Mouse (Mus musculus): ENCODE measurements around the gene Nog. TPM values are rescaled to one million over a fixed set of nuclear protein-coding genes. Genes with fewer than 3 reads are reported as not detected.

The Nog gene
- polyA plus RNA-seq, 1 experiment: not detected

DNA sequence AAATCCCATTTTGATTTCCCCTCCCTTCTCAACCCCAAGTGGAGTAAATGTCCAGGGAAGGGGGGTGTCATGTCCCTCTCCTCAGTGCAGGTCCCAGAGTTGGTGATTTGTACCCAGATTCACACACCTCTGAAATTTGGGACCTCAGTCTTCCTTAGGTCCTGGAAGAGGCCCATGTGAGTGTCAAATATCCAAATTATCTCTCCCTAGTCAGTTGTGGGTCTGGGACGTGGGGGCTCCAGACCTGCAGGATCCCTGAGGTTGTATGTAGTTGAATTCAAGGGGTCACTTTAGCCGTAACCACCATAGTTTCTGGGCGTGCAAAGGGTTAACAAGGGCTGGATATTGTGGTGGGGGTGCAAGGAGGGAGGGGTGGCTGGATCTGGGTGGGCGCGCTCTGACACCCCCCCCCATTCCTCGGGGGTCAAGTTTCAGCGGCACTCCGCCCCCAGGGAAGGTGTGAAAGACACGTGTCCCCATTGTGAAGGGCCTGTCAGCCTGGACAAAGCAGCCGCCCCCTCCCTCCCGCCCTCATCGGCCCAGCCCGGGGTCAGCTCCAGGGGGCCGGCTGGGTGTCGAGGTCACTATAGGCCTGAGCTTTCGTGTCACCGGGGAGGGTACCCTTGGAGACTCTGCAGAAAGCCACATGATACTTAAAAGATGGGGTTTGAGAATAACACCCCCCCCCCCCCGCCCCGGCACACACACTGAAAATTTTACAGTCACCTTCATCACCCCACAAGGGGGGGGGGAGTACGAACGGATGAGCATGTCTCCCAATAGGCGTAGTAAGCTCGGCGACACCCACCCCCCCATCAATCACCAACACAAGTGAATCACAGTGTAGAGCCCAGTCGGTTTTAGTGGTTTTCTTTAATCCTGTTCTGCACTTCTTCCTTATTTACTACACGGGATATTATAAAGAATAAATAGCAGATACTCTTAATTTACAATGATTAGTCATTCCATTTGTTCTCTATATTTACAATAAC is 2.1 kb downstream of the Nog start:
- H3K4me3 ChIP-seq (ENCODE audit: insufficient read depth, low read depth, low read length): no peak overlapping the region
- no peaks in the 10 kb centered on the region; the same call in 1 of the 2 replicates for H3K4me1 ChIP-seq (ENCODE audit: control insufficient read depth, insufficient read depth, insufficient read length, low read length)
- no peak overlapping the region for H3K27ac ChIP-seq (replicated peaks; ENCODE audit: low read depth, low read length)

DNA sequence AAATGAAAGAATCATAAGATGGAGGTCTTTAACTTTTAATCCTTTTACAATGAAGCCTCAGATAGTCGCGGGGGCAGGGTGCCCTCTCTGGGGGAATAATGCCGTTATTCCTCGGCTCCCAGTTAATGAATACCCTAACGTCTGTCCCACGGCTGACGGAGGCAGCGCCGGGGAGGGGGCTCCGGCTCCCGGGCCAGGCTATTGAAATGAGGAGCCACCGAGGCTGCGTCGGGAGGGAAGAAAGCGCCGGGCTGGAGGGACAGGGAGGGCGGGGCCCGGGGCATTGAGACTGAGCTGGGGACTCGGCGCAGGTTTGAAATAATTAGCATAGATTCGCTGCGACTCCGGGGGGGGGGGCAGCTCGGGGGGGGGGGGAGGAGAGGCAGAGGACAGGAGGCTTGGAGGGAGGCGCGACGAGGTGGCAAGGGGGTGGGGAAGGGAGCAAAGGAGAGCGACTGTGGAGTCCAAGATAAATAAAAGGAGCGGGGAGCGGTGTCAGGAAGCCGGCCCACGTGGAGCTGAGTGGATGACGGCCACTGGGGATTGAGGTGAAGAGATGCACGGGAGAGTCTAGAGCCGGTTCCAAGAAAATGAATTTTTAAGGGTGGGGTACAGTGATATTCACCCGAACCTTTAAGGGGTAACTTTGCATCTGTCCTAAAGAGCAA is 2.9 kb downstream of the Nog start:
- Histone ChIP-seq H3K4me1 (ENCODE audit: control insufficient read depth, insufficient read depth, insufficient read length, low read length) (no peaks in the 10 kb centered on the region; the same call in 1 of the 2 replicates), H3K27ac (replicated peaks; ENCODE audit: low read depth, low read length) (no peak overlapping the region), H3K4me3 (ENCODE audit: insufficient read depth, low read depth, low read length) (peak overlapping the region; percentile 18; the same call in 1 of the 2 replicates)

DNA sequence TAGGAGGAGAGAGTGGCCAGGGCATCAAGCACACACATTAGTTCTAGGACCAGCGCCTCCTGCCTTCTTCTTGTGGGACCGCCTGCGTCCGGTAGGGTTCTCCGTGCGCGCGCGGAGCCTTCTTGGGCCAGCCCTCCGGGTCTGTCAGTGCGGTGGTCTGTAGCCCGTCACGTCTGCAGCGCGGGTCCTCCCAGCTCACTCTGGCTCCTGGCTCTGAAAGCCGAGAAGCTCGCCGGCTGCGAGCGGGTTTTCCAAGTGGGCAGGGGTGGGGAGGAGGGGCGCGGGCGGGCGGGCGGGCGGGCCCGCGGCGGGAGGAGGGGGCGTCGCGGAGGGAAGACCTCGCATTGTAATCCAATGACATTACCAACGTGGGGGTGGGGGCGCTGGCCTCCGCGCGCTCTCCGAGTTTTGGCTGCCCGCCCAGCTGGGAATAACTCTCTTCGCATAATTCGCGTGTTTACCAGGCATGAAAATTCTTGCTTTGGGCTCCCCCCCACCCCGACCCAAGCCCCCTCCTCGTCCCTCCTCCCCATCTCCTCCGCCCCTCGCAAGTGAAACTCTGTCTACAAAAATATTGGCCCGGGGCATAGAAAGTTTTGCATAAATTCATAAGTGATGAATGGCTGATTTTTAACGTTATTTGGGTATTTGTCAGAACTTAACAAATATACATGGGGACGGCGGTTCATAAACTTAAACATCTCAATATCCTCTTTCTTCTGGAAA is 3.7 kb downstream of the Nog start:
- H3K4me3 ChIP-seq (ENCODE audit: insufficient read depth, low read depth, low read length): peak overlapping the region; percentile 25; the same call in 1 of the 2 replicates
- no peak overlapping the region for H3K27ac ChIP-seq (replicated peaks; ENCODE audit: low read depth, low read length)
- H3K4me1 ChIP-seq (ENCODE audit: control insufficient read depth, insufficient read depth, insufficient read length, low read length): no peaks in the 10 kb centered on the region; the same call in 1 of the 2 replicates

DNA sequence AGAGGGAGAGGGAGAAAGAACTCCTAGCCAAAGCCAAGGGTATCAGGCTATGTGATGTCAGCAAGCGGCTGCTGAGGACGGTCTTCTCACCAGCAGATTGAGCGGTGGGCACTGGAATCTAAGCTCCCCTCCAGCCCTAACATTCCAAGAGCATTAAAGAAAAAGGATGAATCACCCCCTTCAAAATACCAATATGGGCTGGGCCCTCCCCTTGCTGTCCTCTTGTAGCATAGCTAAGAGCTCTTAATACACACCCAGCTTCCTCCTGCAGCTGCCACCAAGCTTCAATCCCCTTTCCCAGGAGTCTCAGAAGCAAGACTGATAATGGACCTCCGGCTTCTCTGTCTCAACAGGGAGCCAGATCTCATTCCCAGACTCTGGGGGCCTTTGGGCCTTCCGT is 4.6 kb downstream of the Nog start:
- Histone ChIP-seq H3K4me1 (ENCODE audit: control insufficient read depth, insufficient read depth, insufficient read length, low read length) (no peaks in the 10 kb centered on the region; the same call in 1 of the 2 replicates), H3K27ac (replicated peaks; ENCODE audit: low read depth, low read length) (no peak overlapping the region), H3K4me3 (ENCODE audit: insufficient read depth, low read depth, low read length) (no peak overlapping the region)

DNA sequence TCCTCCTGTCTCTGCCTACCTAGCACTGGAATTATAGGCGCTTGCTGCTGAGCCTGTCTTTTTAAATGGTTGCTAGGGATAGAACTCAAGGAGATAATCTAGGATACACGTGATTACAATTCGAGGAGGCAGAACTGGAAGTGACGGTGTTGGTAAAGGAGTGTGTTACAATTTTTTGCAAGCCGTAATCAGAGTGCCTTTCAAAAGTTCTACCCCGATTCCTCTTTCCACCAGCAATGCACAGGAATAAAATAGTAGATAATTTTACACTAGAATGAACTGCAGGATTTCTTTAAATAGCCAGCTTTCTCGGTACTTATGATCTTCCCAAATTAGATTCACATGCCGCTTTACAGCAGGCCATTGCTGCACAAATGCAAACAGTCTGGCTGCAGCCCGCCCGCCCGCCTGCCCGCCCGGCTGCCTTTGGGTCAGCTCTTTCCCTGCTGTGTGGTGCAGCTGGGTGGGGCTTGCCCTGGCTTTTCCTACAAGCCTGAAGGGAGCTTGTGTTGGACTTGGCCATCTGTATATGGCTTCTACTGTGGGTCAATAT is 32.2 kb downstream of the Nog start:
- no peak overlapping the region for H3K27ac ChIP-seq (replicated peaks; ENCODE audit: low read depth, low read length)
- H3K4me3 ChIP-seq (ENCODE audit: insufficient read depth, low read depth, low read length): no peak overlapping the region

DNA sequence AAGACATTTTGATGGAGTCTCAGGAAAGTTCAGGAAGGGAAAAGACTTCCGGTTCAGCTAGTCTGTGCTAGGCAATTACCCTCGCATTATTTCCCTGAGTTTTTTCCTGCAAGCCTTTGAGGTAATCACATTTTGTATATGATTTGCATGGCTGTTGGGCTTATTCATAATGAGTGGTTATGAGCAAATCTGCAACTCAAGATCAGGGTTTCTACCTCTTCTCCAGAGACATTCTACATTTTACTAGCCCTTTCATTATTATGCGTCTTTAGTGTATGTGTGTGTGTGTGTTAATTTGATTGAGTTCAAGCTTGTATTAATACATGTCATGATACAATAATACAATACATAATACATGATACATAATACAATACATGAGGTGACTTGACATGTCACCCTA is 34.6 kb downstream of the Nog start:
- Histone ChIP-seq H3K4me3 (ENCODE audit: insufficient read depth, low read depth, low read length) (no peak overlapping the region), H3K27ac (replicated peaks; ENCODE audit: low read depth, low read length) (no peak overlapping the region), H3K4me1 (ENCODE audit: control insufficient read depth, insufficient read depth, insufficient read length, low read length) (no peaks in the 10 kb centered on the region)

More for the DNA sequence above, 32.2 kb downstream of the Nog start:
- no peaks in the 10 kb centered on the region for H3K4me1 ChIP-seq (ENCODE audit: control insufficient read depth, insufficient read depth, insufficient read length, low read length)

DNA sequence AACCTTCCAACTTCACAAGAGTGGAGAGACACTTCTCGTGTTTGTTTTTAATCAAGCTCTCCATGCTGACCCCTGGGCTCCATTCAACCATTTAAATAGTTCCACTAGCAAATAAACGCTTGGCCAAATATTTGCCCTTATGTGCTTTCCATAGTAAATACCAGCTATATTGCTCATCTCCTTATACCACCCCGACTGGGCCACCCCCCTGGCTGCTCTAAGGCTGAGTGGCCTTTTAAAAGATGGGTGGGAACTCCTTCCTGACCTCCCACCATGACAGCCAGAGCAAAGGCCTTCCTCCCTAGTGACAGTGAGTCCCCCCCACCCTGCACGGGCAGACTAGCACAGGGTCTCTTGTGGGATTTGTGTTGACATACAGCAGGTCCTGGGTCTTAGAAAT is 37.1 kb downstream of the Nog start:
- no peak overlapping the region for H3K27ac ChIP-seq (replicated peaks; ENCODE audit: low read depth, low read length)
- no peaks in the 10 kb centered on the region for H3K4me1 ChIP-seq (ENCODE audit: control insufficient read depth, insufficient read depth, insufficient read length, low read length)
- H3K4me3 ChIP-seq (ENCODE audit: insufficient read depth, low read depth, low read length): no peak overlapping the region

DNA sequence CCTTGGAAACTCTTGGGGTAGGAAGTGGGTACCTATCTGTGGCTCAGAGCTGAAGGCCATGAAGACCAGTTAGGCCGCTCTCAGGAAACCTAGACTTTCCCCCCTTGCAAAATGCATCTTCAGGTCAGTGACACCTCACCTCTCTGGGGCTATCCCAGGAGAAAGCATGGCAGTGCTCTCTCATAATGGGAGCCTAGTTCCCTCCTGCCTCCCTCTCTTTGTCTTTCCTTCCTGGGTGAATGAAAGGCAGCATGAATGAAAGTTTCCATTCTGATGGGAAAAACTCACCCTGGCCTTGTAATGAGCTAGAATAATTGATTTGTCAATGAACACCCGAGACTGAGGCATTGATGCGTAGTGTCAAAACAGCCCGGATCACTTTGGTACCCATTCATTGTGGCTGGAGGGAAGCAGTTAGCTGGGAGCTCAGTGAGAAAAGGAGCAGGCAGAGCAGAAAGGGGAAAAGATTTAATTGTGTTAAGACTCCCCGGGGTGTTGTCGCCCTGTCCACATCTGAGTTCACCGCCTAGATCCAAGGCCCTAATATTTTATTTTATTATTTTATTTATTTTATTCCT is 42.7 kb downstream of the Nog start:
- Histone ChIP-seq H3K27ac (replicated peaks; ENCODE audit: low read depth, low read length) (no peak overlapping the region), H3K4me1 (ENCODE audit: control insufficient read depth, insufficient read depth, insufficient read length, low read length) (no peaks in the 10 kb centered on the region), H3K4me3 (ENCODE audit: insufficient read depth, low read depth, low read length) (no peak overlapping the region)

DNA sequence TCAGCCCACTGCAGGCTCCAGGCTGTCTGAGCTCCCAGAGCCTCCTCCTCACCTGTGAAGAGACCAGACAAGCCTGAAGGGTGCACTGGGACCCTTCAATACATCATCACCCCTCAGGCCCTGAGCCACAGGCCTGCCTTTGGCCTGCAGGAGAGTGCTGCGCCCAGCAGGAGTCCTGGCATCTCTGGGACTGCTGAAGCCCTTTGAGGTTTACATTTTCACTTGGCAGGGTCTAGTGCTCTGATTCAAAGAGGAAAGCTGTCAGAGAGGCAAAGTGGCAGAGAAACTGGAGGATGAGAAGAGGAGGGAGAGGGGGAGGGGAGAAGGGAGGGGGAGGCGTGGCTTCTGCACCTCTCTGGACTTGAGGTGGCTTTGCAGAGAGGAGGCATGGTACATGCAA is 44.2 kb downstream of the Nog start:
- Histone ChIP-seq H3K27ac (replicated peaks; ENCODE audit: low read depth, low read length) (no peak overlapping the region), H3K4me3 (ENCODE audit: insufficient read depth, low read depth, low read length) (no peak overlapping the region), H3K4me1 (ENCODE audit: control insufficient read depth, insufficient read depth, insufficient read length, low read length) (no peaks in the 10 kb centered on the region)

DNA sequence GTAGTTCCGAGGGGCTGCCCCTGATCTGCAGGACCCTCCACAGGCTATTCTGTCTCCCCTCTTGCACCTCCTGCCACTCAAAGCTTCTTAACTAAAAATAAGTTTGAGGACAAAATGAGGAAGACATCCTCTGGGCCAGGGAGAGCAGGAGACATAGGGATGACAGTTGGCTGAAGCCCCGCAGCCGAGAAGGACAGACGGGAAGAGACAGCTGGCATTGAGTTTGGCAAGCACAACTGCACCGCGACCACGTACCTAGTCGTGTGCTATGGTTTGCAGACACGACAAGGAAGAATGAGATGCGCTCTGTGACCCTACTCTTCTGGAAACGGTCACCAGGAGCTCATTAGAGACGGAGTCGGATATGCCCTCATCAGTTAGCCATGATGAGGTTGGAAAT is 48.2 kb downstream of the Nog start:
- no peaks in the 10 kb centered on the region for H3K4me1 ChIP-seq (ENCODE audit: control insufficient read depth, insufficient read depth, insufficient read length, low read length)
- H3K27ac ChIP-seq (replicated peaks; ENCODE audit: low read depth, low read length): no peak overlapping the region
- H3K4me3 ChIP-seq (ENCODE audit: insufficient read depth, low read depth, low read length): no peak overlapping the region

Other genes starting within 250 kb of the Nog start
- gene Dgke, start 235.5 kb downstream of the Nog start, polyA plus RNA-seq (2012; ENCODE audit: insufficient read depth, insufficient read length, missing spikeins): 3.0 and 3.2 TPM in 2 replicates
- gene Gm525, start 228.5 kb downstream of the Nog start, polyA plus RNA-seq (2012; ENCODE audit: insufficient read depth, insufficient read length, missing spikeins): not detected in 2 replicates